Mouse (Mus musculus) MEL (cell line): ENCODE results near the gene Csmd2. TPM values are rescaled to one million over a fixed set of nuclear protein-coding genes. Genes with fewer than 3 reads are reported as not detected.

Source experiments
- DNase-seq: peaks from one replicate; pipeline ENCODE4 v3.0.0; 2011; ENCODE audit warnings: low read depth, low spot score
- H3K27ac ChIP-seq: 2 replicates; pipeline ENCODE4 v1.5.1; 2012; ENCODE audit warnings: low read depth, mild to moderate bottlenecking, control low read depth, low read length, moderate library complexity; ENCODE audit not compliant: control insufficient read depth
- H3K27me3 ChIP-seq, 2 experiments: fragments of 150-350 bp in 1 of 2; sonication (generic) in 1 of 2; 2 replicates each; pipeline ENCODE4 v1.6.1; 2012; ENCODE audit warnings: low read length in 2 of 2, mild to moderate bottlenecking in 2 of 2, improper control_type of control experiment in 1 of 2, moderate library complexity in 1 of 2; ENCODE audit not compliant: insufficient read depth in 2 of 2, control insufficient read depth in 1 of 2
- H3K36me3 ChIP-seq, 2 experiments: 2 replicates each; pipeline ENCODE4 v1.6.1; 2012 to 2014; ENCODE audit warnings: low read length in 2 of 2, improper control_type of control experiment in 1 of 2, inconsistent platforms in 1 of 2, mild to moderate bottlenecking in 1 of 2; ENCODE audit not compliant: insufficient read depth in 2 of 2, control insufficient read depth in 1 of 2
- H3K4me1 ChIP-seq, 2 experiments: fragments of 150-350 bp in 1 of 2; sonication (generic) in 1 of 2; 2 replicates each; pipeline ENCODE4 v1.6.1; 2012; ENCODE audit warnings: low read length in 2 of 2, improper control_type of control experiment in 1 of 2, mild to moderate bottlenecking in 1 of 2; ENCODE audit not compliant: insufficient read depth in 2 of 2, control insufficient read depth in 1 of 2
- H3K4me3 ChIP-seq, 2 experiments: fragments of 150-350 bp in 1 of 2; sonication (generic) in 1 of 2; 2 replicates each; pipeline ENCODE4 v1.5.1; 2012; ENCODE audit warnings: low read depth in 2 of 2, low read length in 2 of 2, mild to moderate bottlenecking in 2 of 2, moderate library complexity in 2 of 2, control low read depth in 1 of 2, improper control_type of control experiment in 1 of 2; ENCODE audit not compliant: control insufficient read depth in 1 of 2, insufficient read depth in 1 of 2
- H3K79me2 ChIP-seq: 2 replicates; pipeline ENCODE4 v1.6.1; 2012; ENCODE audit warnings: mild to moderate bottlenecking, low read length, moderate library complexity; ENCODE audit not compliant: control insufficient read depth, poor library complexity, insufficient read depth
- H3K9ac ChIP-seq: 2 replicates; pipeline ENCODE4 v1.6.1; 2012; ENCODE audit warnings: low read depth, mild to moderate bottlenecking, control low read depth, low read length, moderate library complexity; ENCODE audit not compliant: control insufficient read depth, poor library complexity, severe bottlenecking
- H3K9me3 ChIP-seq: fragments of 150-350 bp; sonication (generic); replicated peaks from 2 replicates; pipeline ENCODE4 v1.6.1; 2012; ENCODE audit warnings: mild to moderate bottlenecking, low read length, improper control_type of control experiment, moderate library complexity; ENCODE audit not compliant: insufficient read depth
- CHD1 ChIP-seq: IDR thresholded peaks from 2 replicates; pipeline ENCODE4 v1.6.1; 2012; ENCODE audit warnings: low read depth, mild to moderate bottlenecking, inconsistent platforms, low read length, improper control_type of control experiment
- CTCF ChIP-seq, 3 experiments: IDR thresholded peaks in 2 of 3; conservative IDR thresholded peaks in 1 of 3; 2 replicates each; pipeline ENCODE4 v1.5.1; 2011 to 2012; ENCODE audit warnings: low read length in 3 of 3, low read depth in 2 of 3, mild to moderate bottlenecking in 2 of 3, improper control_type of control experiment in 1 of 3, inconsistent platforms in 1 of 3, mixed read lengths in 1 of 3, moderate library complexity in 1 of 3; ENCODE audit not compliant: control insufficient read depth in 1 of 3, insufficient read depth in 1 of 3, poor library complexity in 1 of 3, severe bottlenecking in 1 of 3
- ELF1 ChIP-seq: IDR thresholded peaks from 2 replicates; pipeline ENCODE4 v1.6.1; 2014; ENCODE audit warnings: low read depth, mild to moderate bottlenecking, inconsistent platforms, low read length, improper control_type of control experiment, moderate library complexity
- EP300 ChIP-seq, 2 experiments: IDR thresholded peaks; 2 replicates each; pipeline ENCODE4 v1.6.1; 2011; ENCODE audit warnings: improper control_type of control experiment in 2 of 2, low read length in 2 of 2, low read depth in 1 of 2, mild to moderate bottlenecking in 1 of 2
- ETS1 ChIP-seq: IDR thresholded peaks from 2 replicates; pipeline ENCODE4 v1.6.1; 2012; ENCODE audit warnings: low read depth, mild to moderate bottlenecking, inconsistent platforms, low read length, improper control_type of control experiment, moderate library complexity
- GABPA ChIP-seq: IDR thresholded peaks from 2 replicates; pipeline ENCODE4 v1.6.1; 2012; ENCODE audit warnings: low read depth, mild to moderate bottlenecking, inconsistent platforms, low read length, improper control_type of control experiment, moderate library complexity
- GATA1 ChIP-seq: IDR thresholded peaks from 2 replicates; pipeline ENCODE4 v1.6.1; 2011; ENCODE audit warnings: low read depth, low read length, improper control_type of control experiment
- HCFC1 ChIP-seq: IDR thresholded peaks from 2 replicates; pipeline ENCODE4 v1.6.1; 2012; ENCODE audit warnings: low read depth, mild to moderate bottlenecking, inconsistent platforms, low read length, improper control_type of control experiment, moderate library complexity
- JUND ChIP-seq: IDR thresholded peaks from 2 replicates; pipeline ENCODE4 v1.6.1; 2011; ENCODE audit warnings: low read depth, mild to moderate bottlenecking, improper control_type of control experiment, low read length
- KAT2A ChIP-seq: conservative IDR thresholded peaks from 2 replicates; pipeline ENCODE4 v1.6.1; 2012; ENCODE audit warnings: low read depth, low read length, improper control_type of control experiment, inconsistent platforms
- MAZ ChIP-seq: IDR thresholded peaks from 2 replicates; pipeline ENCODE4 v1.6.1; 2012; ENCODE audit warnings: low read depth, mild to moderate bottlenecking, inconsistent platforms, low read length, improper control_type of control experiment
- MEF2A ChIP-seq: IDR thresholded peaks from 2 replicates; pipeline ENCODE4 v1.6.1; 2014; ENCODE audit warnings: low read depth, mild to moderate bottlenecking, inconsistent platforms, low read length, improper control_type of control experiment; ENCODE audit not compliant: poor library complexity, insufficient replicate concordance, severe bottlenecking; ENCODE audit errors: extremely low read depth
- MXI1 ChIP-seq: IDR thresholded peaks from 2 replicates; pipeline ENCODE4 v1.6.1; 2011; ENCODE audit warnings: mild to moderate bottlenecking, low read depth, low read length, improper control_type of control experiment
- MYB ChIP-seq: IDR thresholded peaks from 2 replicates; pipeline ENCODE4 v1.6.1; 2011; ENCODE audit warnings: mild to moderate bottlenecking, low read depth, low read length, improper control_type of control experiment
- NELFE ChIP-seq: IDR thresholded peaks from 2 replicates; pipeline ENCODE4 v1.6.1; 2011; ENCODE audit warnings: low read depth, low read length, improper control_type of control experiment
- NRF1 ChIP-seq: IDR thresholded peaks from 2 replicates; pipeline ENCODE4 v1.6.1; 2014; ENCODE audit warnings: low read depth, mild to moderate bottlenecking, inconsistent platforms, low read length, improper control_type of control experiment, moderate library complexity; ENCODE audit not compliant: poor library complexity, insufficient read depth, severe bottlenecking
- POLR2A ChIP-seq, 2 experiments: IDR thresholded peaks; 2 replicates each; pipeline ENCODE4 v1.6.1; 2011 to 2012; ENCODE audit warnings: low read length in 2 of 2, mild to moderate bottlenecking in 2 of 2, control low read depth in 1 of 2, improper control_type of control experiment in 1 of 2, low read depth in 1 of 2, moderate library complexity in 1 of 2; ENCODE audit not compliant: control insufficient read depth in 1 of 2, insufficient read depth in 1 of 2, poor library complexity in 1 of 2
- POLR2AphosphoS5 ChIP-seq: IDR thresholded peaks from 2 replicates; pipeline ENCODE4 v1.6.1; 2012; ENCODE audit warnings: low read depth, borderline replicate concordance, mild to moderate bottlenecking, inconsistent platforms, low read length, moderate library complexity, mixed read lengths
- RCOR1 ChIP-seq: IDR thresholded peaks from 2 replicates; pipeline ENCODE4 v1.6.1; 2012; ENCODE audit warnings: low read depth, mild to moderate bottlenecking, inconsistent platforms, low read length, improper control_type of control experiment
- SMC3 ChIP-seq: IDR thresholded peaks from 2 replicates; pipeline ENCODE4 v1.6.1; 2011; ENCODE audit warnings: low read depth, low read length, improper control_type of control experiment
- TBP ChIP-seq: IDR thresholded peaks from 2 replicates; pipeline ENCODE4 v1.8.0; 2011; ENCODE audit warnings: low read depth, low read length, improper control_type of control experiment
- TCF12 ChIP-seq: IDR thresholded peaks from 2 replicates; pipeline ENCODE4 v1.6.1; 2014; ENCODE audit warnings: low read depth, mild to moderate bottlenecking, inconsistent platforms, low read length, improper control_type of control experiment, moderate library complexity
- USF1 ChIP-seq: IDR thresholded peaks from 2 replicates; pipeline ENCODE4 v1.6.1; 2014; ENCODE audit warnings: low read depth, mild to moderate bottlenecking, inconsistent platforms, low read length, improper control_type of control experiment, moderate library complexity
- ZC3H11A ChIP-seq: IDR thresholded peaks from 2 replicates; pipeline ENCODE4 v1.6.1; 2012; ENCODE audit warnings: low read depth, mild to moderate bottlenecking, inconsistent platforms, low read length, improper control_type of control experiment
- ZNF384 ChIP-seq: IDR thresholded peaks from 2 replicates; pipeline ENCODE4 v1.6.1; 2012; ENCODE audit warnings: low read depth, mild to moderate bottlenecking, inconsistent platforms, low read length, improper control_type of control experiment
- polyA plus RNA-seq, 2 experiments: library from polyadenylated mRNA; stranded (reverse) in 1 of 2; unstranded in 1 of 2; fragments of >175 nt in 1 of 2; fragments of >200 nt in 1 of 2; gene quantifications; 2 replicates each; pipeline versions ENCODE4 v1.2.1 to v1.2.4; 2012; ENCODE audit warnings: low replicate concordance in 2 of 2, low read depth in 1 of 2; ENCODE audit not compliant: insufficient read length in 2 of 2, insufficient read depth in 1 of 2, missing spikeins in 1 of 2
- total RNA-seq: library from RNA; depleted of rRNA; stranded (reverse); fragments of 300-350 nt; gene quantifications from 2 replicates; pipeline ENCODE4 v1.2.3, GENCODE M21; 2012

Gene Csmd2
- total and polyA plus RNA-seq, 3 experiments = not detected

DNA sequence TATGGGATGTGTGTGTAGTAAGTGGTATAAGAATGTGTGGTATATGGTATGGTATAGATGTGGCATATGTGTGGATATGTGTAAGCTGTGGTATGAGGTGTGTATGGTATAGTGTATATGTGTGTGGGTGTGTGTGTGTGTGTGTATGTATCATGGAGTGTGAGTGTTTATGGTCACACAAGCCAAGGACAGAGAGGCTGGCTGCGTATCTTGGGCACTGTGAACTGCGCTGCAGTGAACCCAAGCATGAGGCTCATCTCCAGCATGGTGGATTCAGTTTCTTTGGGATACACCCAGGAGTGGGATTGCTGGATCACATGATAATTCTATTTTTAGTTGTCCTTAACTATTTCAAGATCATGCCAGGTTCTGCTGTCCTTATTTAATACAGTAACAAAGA, 566.5 kb downstream of the Csmd2 start:
- no peak for DNase-seq
- H3K9me3 ChIP-seq = no peaks in the 10 kb centered on the region
- TF ChIP-seq POLR2A (IDR thresholded peaks at IDR 0.05; ENCODE audit: control insufficient read depth in 1 of 2, insufficient read depth in 1 of 2, low read depth in 1 of 2, low read length in 2 of 2, poor library complexity in 1 of 2) (no peak), RCOR1 (no peak), CHD1 (no peak), GABPA (no peak), ELF1 (no peak), MEF2A (no peak), POLR2AphosphoS5 (no peak), MAZ (no peak), NRF1 (no peak), HCFC1 (no peak), ZC3H11A (no peak), TBP (no peak), USF1 (no peak), KAT2A (no peak), JUND (no peak), NELFE (no peak), TCF12 (no peak), MXI1 (no peak), SMC3 (no peak), MYB (no peak)
- H3K79me2 ChIP-seq = no peaks in the 10 kb centered on the region
- no peak overlapping the region for H3K4me3 ChIP-seq
- H3K4me1 ChIP-seq = no peaks in the 10 kb centered on the region
- no peaks in the 10 kb centered on the region for H3K27me3 ChIP-seq
- H3K27ac ChIP-seq = no peak overlapping the region
- H3K9ac ChIP-seq = no peak overlapping the region
- no peaks in the 10 kb centered on the region for H3K36me3 ChIP-seq

GRCm38 (mm10) chr4:128560327-128560726, 572.7 kb downstream of the Csmd2 start:
- H3K4me3 ChIP-seq = no peak overlapping the region
- H3K9me3 ChIP-seq = no peaks in the 10 kb centered on the region
- no peaks in the 10 kb centered on the region for H3K36me3 ChIP-seq
- H3K27me3 ChIP-seq = no peaks in the 10 kb centered on the region
- no peak for TF ChIP-seq EP300 (IDR thresholded peaks at IDR 0.05; ENCODE audit: low read depth in 1 of 2, low read length in 2 of 2)
- TF ChIP-seq USF1 = no peak
- TF ChIP-seq KAT2A = no peak
- TF ChIP-seq CTCF (IDR thresholded peaks at IDR 0.05 in 2 of 3, conservative IDR thresholded peaks at IDR 0.05 in 1 of 3; ENCODE audit: control insufficient read depth in 1 of 3, insufficient read depth in 1 of 3, low read depth in 2 of 3, low read length in 3 of 3, poor library complexity in 1 of 3, severe bottlenecking in 1 of 3) = peak in 1 of 3 experiments; percentile 3; a peak in 1 of 6 replicates
- no peak for TF ChIP-seq GATA1
- TF ChIP-seq ETS1 = no peak
- no peak for TF ChIP-seq ZNF384
- TF ChIP-seq, all 39 proteins: peak for 1
- H3K4me1 ChIP-seq = no peaks in the 10 kb centered on the region
- no peak overlapping the region for H3K9ac ChIP-seq
- no peak for DNase-seq
- H3K79me2 ChIP-seq = no peaks in the 10 kb centered on the region
- H3K27ac ChIP-seq = no peak overlapping the region
